Mouse (Mus musculus) cerebellum, adult 11 months (tissue): ENCODE measurements at regions not wholly inside any gene's neighbourhood (a gene's known extent, or its start where the extent isn't known, plus 50 kb on each side); places are given as distances from the start of the nearest gene placed in this dataset.
A peak's percentile ranks its signal among the peaks of the same experiment; 100 is the strongest.
"Not testable (repeated sequence)": the region's sequence is repeated elsewhere in the genome, so short reads cannot be mapped to it uniquely, and the experiment has no call there.

Source experiments
- DNase-seq: peaks from one replicate; pipeline ENCODE4 v3.0.0; 2022

DNA sequence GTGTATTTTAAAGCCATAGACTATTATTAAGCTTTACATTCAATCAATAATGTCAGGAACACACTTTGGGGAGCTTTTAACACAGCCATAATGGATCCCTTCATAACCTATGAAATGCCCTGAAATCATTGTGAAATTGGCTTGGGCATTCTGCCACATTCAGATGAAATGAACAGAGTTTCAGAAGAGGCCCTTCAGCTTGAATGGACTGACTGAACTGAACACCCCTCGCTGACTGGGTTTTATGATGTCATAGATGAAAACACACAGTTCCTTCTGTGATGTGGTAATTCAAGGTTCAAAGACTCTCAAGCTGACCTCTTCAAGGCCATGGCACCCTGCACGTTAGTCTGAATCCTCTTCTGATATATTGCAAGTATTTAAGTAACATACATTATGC is 298.4 kb upstream of the Ercc4 start:
- no peak for DNase-seq

DNA sequence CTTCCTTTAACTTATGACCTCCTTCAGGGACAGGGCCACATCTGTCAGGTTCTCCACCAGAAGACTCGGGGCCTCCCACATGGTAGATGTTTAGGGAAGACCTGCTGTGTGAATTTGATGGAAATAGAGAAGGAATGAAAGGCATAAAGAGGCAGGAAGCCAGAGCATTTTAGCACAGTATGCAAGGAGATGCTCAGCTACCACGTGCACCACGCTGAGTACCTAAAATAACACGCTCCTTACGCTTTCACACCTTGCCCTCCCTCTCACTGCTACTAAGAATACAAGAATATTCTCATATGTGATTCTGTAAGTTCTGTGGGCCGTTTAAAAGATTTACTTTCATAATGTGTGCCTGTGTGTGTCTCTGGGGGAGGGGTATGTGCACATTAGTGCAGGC is 284.8 kb upstream of the Ercc4 start:
- no peak for DNase-seq

DNA sequence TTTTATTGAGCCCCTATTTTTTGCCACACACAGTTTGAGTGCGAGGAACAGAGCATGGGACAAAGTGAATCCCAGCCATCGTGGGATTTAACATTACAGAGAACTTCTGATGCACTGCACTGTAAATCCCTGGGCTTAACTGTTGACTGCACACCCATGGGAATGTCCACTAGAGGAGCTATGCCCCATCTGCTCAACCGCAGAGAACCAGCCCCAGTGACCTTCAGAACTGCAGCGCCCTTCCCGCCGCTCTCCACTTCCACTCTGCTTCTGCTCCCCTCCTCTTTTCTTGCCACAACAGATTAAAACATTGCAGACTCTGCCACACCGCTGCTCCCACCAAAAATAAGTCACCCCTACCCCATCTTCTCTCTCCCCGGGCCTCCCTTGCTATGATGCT is 283.3 kb upstream of the Ercc4 start:
- DNase-seq: no peak

DNA sequence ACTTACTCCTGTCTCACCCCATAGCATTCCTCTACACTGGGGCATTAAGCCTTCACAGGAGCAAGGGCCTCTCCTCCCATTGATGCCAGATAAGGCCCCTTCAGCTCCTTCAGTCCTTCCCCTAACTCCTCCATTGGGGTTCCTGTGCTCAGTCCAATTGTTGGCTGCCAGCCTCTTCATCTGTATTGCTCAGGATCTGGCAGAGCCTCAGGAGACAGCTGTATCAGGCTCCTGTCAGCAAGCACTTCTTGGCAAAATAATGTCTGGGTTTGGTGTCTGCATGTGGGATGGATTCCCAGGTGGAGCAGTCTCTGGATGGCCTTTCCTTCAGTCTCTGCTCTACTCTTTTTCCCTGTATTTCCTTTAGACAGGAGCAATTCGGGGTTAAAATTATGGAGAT is 278.2 kb upstream of the Ercc4 start:
- not testable (repeated sequence) for DNase-seq

DNA sequence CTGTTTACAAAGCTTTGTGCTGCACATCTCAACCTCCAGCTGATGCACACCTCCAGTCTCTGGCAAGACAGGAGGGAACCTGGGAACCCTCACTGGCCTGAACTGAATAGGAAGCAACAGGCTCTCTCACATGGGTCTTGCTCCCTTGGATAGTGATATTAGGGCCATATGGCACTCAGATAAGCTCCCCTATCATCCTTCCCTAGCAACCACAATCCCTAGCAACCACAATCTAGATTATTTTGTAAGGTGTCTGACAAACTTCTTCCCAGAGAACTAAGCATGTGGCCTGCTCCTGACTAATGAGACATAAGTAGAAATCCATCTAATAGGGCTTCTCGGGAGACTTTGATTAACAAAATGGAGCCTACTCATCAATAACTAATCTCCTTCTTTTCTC is 253.1 kb upstream of the Ercc4 start:
- DNase-seq: no peak

DNA sequence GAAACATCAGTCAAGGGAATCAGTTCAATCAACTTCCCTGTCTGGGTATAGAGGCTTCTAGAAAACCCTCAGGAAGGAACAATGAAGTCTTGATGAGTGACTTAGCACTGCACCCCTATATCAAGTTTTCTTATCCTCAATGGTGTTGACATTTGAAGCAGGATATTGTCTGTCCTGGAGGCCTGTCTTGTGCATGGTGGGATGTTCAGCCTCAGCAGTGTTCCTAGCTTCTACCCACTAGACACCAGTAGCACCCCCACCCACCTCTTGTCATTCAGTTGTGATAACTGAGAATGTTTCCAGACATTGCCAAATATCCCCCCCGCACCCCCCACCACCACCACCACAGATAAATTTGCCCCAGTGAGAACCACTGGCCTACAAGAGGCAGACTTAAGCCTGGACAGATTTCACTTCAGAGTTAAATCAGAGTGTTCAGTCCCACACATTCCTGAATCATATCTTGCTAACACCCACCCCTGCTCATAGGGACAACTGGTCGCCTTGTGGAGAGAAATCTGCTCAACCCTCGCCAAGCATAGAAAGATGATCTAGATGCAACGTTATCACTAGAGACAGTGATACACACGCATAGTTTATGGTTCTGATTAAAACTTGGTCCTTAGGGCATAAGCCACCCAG is 249.6 kb upstream of the Ercc4 start:
- DNase-seq: no peak

DNA sequence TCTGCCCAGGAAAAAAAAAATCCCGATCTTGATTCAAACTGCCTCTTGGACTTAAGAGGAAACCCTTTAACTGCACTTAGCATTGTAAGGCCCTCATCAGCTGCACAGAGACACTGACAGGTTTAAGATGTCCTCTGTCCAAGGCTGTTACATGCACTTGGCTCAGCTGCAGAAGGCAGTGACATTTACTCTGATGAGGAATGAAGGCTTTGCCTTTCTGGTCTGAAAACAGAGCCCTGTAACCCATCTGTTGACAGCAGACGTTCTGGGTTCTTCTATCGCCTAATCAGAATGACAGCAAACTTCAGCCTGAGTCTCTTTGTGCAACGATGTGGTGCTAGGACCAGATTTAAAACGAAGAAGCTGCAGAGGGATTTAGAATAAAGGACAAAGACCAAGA is 246.9 kb upstream of the Ercc4 start:
- no peak for DNase-seq

DNA sequence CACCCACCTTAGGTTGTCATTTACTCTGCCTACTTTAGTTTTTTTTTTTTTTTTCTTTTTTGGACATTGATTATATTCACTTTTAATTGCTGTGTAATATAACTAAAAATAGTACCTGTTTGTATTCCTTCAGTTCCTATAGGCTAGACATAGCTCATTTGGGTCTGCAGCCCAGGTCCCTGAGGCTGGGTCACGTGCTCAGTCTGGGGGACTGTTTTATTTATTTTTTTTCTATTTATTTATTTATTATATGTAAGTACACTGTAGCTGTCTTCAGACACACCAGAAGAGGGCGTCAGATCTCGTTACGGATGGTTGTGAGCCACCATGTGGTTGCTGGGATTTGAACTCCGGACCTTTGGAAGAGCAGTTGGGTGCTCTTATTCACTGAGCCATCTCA is 231.2 kb upstream of the Ercc4 start:
- not testable (repeated sequence) for DNase-seq

DNA sequence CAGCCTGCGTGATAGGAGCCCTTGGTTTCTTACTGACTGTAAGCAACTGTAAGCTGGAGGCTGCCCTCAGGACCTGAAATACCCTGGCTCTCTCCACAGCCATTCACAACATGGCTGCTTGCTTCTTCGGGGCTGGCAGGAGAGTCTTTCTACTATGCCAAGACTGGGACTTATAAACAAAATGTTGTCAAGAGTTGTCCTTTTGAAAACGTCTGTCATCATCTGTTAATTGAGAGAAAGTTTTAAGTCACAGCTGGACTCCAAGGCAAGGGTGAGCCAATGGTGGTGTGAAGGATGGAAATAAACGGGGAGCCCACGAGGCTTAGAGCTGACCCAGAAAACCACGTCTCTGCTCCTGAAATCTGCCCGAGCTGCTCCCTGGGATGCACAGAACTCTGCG is 229.5 kb upstream of the Ercc4 start:
- no peak for DNase-seq

DNA sequence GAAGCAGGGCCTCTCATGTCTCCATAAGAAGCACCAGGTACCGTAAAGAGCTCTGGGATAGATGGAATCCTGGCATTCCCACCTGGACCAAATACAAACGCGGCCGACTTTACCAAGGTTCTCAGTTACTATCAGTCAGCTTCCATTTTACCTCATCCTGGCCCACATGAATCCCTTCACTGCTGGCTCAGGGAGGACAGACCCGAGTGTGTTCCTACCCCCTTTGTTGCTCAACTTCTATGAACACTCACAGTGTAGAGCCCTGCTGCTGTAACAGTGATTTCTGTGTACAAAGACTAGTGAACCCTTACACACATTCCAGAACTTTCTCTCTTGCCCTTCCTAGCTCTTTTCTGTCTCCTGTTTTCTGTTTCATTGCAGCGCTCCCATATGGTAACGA is 229.0 kb upstream of the Ercc4 start:
- DNase-seq: no peak

DNA sequence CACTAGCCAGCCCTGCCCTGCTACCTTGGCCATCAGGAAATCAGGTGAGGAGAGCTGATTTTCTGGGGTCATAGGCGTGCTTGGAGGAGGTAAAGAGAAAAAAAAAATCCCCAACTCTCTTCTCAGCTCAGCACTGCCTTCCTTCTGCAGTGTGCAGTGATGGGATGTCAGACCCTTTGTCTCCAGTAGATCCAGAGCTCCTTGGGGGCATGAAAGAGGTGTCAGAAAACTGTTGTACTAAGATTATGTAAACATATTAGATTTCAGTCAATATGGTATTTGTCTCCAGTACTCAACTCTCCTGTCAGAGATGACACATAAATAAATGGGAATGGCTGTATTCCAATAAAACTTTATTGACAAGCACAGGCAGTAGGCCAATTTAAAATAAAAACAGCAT is 226.8 kb upstream of the Ercc4 start:
- no peak for DNase-seq

DNA sequence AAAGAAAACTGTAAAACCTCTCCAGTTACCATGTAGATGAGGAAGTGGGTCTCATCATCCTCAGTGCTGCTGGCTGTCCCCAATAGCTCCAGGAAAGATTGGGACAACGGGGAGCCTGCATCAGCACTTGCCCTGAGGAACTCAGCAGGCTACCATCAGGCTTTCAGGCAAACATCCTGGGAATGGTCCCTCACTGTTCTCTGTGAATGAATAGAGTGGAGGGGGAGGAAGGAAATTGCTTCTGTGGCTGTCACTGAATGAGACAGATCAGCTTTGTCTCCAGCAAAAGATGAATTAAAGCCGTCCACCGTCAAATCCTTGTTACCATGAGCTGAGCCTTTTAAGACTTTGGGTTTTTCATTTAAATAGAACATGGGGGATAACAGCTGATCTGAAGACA is 224.9 kb upstream of the Ercc4 start:
- DNase-seq: no peak

DNA sequence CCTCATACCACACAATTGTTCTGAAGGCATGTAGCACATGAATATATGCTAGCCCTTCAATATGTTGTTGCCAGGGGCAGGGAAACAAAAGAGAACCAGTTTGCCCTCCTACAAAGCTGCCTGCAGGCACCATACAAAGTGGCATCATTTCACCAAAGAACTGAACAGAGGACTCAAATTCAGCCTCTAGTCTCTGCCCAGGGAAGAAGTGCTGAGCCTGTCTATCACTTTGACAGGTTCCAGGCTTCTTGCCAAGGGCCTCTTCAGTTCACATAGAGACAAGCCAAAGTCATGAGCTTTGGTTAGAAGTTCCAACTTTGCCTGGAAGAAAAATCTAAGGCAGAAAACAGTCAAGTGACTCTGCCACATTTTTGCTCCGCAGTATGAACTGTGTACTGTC is 223.4 kb upstream of the Ercc4 start:
- peak; percentile 4 for DNase-seq

DNA sequence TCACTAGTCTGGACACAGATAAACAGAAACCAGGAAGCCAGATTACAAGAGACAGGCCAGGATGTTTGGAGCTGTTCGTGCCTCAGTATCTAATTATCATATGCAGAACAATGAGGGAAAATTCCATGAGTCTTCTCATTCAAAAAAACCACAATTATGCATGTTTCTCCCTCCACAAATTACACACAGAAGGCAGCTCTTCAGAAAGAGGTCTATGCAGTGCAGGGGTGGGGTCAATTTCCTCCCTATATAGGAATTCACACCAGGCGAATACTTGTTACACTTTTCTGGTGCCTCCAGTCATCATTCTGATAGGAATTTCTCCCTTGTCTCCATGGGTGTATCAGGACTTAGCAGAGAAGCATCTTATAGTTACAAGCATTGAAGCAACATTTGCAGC is 222.1 kb upstream of the Ercc4 start:
- DNase-seq: no peak

DNA sequence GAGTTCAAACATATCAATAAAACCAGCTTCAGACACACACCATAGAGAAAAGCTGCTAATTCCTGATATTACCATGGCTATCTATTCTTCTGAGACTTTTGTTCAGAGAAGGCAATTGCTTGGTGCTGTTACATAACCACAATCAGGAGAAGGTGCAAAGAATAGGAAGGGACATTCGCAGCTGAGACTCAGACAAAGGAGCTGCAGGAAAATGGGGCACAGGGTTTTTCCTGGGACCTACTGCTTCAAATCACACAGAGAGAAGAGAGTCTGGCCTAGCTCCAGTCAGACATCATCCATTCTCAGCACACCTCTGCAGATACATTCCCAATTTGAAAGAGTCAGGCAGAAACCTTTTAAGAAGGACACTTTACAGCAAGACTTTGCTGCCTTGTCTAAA is 219.4 kb upstream of the Ercc4 start:
- no peak for DNase-seq

DNA sequence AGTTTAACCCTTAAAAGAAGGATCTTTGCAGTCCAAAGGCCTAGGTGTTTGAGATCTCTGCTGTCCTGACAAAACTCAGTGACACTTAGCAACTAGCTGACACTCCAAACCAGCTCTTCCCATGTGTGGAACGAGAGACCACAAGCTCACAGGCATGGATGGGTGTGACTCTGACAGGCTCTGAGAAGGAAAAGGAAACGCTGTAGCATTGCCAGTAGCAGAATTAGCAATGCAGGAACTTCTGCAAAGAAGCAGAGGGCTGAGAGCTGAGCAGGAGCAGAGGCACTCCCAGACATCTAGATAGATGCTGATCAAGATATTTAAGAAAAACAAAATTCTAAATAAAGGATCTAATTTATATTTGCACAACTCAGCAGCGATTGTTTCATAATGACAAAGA is 218.9 kb upstream of the Ercc4 start:
- DNase-seq: no peak

DNA sequence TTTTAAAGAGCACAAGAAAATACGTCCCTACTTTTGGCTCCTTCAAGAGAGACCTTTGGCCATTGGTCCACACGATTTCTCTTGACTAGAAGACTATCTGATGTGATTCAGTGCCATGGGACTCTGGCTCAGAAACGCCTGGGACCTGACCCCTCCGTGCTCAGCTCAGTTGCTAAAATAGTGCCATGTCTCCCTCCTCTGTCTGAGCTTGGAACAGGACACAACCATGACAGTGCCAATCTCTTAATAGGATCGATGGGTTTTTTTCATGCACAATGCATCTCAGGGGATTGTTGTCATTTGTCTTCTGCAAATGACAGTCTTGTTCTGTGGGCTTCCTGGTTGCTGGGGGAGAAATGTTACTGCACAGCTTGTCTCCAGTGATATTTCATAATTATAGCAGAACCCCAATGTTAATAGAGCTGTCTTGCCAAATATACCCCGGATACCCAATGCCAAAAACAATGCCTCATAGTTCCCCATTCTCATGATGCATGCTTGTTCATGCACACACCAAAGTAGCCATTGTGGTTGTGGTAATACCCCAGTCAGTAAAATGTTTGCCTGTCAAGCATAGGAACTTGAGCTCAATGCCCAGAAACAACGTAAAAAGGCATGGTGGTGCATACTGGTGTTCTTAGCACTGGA is 216.7 kb upstream of the Ercc4 start:
- DNase-seq: no peak

DNA sequence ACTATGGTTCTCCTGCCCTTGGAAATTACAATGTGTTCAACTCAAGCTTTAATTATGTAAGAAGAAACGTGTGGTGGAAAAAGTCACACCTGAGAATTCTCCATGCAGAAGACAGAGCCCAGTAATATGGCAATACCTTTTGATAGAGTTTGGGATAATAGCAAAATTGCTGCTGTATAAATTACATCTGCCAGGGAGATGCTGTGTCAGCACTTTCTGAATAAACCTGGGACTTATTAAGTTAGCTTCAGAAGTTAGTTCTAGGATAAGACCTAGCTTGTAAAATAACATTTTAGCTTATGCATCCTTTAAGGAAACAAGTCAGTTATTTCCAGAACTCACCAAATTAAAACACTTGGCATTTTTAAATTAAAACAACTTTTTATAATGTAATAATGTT is 212.2 kb upstream of the Ercc4 start:
- DNase-seq: no peak

DNA sequence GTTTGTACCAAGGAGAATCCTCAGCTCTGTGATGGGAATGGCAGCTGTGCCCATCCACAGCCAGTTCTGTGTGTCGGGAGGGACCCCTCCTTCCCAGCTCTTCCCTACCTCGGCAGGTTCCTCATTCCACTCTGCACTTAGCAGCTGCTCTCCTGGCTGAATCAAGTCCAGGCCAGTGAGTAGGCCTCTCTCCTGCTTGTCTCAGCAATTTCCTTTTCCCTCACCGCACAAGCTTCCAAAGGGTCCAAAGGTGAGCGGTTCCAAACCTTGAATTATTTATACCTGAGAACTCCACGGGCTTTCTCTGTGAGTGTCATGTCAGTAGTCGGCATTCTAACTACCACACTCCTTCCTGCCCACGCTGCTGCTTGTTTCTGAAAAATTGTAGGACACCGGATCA is 208.8 kb upstream of the Ercc4 start:
- no peak for DNase-seq

DNA sequence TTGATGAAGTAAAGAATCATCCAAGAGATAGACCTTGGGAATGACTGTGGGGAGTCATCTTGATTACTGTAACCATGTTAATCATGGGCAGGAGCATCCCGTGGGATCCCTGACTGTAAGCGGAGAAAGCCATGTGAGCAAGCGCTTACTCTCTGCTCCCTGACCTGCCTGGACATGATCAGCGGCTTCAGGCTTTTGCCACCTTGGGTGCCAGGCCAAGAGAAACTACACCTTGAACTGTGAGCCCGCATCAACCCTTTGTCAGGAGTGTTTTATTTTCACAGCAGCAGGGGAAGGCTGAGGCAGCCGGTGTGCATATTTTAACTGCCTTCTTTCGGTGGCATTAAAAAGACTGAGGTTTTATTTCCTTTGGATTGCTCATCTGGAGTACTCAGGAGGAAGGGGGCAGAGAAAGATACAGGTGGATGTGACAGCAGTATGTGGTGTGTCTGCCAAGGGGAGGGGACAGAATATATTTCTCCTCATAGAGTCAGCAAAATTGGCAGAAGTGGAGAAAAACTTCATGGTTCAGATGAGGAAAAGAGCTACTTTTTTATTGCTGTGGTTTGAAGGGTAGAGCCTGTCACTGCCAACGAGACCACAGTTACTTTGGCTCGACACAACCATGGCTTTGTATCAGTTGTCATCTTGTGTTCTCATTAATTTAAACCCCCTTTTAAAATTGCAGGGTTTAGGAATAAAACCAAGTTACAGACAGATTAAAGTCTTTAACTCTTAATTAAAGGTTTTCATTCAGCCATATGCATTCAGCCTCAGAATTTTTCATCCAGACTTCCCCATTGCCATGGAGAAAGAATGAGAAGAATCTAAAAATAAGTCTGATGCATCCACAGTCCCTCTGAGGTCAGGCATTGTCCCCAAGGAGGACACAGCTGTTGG is 208.1 kb upstream of the Ercc4 start:
- no peak for DNase-seq

DNA sequence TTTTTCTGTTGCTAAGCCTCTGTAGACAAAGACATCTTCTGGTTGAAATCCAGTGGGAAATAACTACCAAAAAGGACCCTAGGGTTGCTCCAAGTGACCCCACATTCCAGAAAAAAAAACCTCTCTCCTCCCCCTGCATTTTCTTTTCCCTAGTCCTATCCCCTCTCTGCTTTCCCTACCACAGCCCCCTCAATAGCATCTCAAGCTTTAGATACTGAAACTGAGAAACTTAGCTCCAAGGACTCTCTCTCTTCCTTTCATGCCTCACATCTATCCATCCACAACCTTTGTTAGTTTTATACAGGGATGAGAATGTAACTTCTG is 207.5 kb upstream of the Ercc4 start:
- DNase-seq: no peak

DNA sequence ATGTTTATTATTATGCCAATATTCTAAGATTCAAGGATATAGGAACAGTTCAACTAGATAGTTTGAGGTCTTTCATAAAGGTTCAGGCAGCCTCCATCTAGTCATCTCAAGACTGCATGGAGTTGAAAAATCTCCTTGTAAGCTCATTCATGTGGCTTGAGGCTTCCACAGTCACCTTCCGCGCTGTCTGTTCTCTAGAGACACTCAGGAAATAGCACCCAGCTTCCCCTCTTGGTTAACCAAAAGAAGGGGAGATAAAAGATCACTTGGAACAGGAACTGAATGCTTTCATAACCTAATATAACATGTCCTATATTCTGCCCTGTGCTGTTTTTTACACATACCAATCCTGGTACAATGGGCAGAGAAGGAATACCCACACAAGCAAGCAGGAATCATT is 206.3 kb upstream of the Ercc4 start:
- no peak for DNase-seq

DNA sequence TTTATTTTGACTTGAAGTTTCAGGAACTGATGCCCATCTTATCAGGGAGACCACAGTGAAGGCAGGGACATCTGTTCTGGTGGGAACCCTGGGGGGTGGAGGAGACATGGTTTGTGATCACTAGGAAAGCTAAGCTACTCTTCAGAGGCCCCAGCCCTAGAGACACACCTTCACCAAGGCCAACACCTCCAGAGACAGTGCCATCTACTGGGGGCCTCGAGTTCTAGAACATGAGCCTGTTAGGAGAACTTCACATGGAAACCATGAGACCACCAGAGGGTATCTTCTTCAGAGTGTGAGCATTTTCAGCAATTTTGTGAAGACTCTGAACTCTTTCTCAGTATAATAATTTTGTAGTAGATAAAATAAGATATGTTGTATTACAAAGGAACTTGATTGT is 204.5 kb upstream of the Ercc4 start:
- DNase-seq: no peak

DNA sequence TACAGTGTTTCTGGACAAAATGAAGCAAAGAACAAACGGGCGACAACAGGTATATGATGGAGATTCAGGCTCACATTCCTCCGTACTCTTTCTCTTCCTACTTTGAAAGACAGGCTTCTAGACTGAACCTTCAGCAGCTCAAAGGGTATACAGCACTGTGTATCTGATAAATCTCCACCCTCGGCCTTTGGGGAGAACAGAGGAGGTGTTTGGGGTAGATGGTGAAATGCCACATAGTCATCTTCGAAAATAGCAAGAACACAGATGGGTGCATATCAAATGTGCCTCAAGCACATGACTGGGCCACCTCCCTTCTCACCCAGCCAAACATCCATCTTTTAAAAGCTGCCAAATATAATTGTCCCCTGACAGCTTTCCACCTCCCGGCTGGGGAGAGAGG is 184.8 kb upstream of the Ercc4 start:
- DNase-seq: no peak

DNA sequence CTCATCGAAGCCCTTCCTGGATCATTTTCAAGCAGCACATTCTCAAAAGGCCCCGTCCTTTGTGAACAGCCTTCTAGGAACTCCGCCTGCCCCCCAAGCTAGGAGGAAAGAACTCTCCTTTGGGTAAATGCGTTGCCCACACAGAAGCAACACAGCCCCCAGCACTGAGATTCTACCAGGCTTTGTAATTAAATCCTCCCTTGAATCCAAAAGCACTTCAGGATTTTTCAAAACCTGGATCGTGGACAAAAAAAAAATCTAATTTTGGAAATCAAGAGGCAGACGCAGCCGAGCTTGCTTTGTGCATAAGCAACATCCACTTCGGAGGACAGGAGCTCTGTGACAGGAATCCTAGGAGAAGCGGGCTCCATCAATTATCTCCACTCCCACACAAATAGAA is 183.6 kb upstream of the Ercc4 start:
- no peak for DNase-seq
